Mouse (Mus musculus): ENCODE measurements at regions not wholly inside any gene's neighbourhood (a gene's known extent, or its start where the extent isn't known, plus 50 kb on each side); places are given as distances from the start of the nearest gene placed in this dataset.

GRCm38 (mm10) chr10:113161486-113161885, 232.7 kb upstream of the Atxn7l3b start:
- no peak overlapping the region for H3K4me2 ChIP-seq (replicated peaks)
- ATAC-seq: peak; percentile 71
- H3K36me3 ChIP-seq: no peaks in the 10 kb centered on the region
- no peak overlapping the region for H3K9ac ChIP-seq (replicated peaks)
- WGBS: 41% methylated on average over 3 of the region's 3 CpGs
- H3K9me3 ChIP-seq: no peaks in the 10 kb centered on the region
- no peaks in the 10 kb centered on the region for H3K27me3 ChIP-seq
- no peaks in the 10 kb centered on the region for H3K4me1 ChIP-seq (replicated peaks)
- H3K27ac ChIP-seq: no peak overlapping the region
- no peak overlapping the region for H3K4me3 ChIP-seq (replicated peaks)

GRCm38 (mm10) chr10:113160055-113160454, 231.3 kb upstream of the Atxn7l3b start:
- H3K27ac ChIP-seq: no peak overlapping the region
- no peak for ATAC-seq

DNA sequence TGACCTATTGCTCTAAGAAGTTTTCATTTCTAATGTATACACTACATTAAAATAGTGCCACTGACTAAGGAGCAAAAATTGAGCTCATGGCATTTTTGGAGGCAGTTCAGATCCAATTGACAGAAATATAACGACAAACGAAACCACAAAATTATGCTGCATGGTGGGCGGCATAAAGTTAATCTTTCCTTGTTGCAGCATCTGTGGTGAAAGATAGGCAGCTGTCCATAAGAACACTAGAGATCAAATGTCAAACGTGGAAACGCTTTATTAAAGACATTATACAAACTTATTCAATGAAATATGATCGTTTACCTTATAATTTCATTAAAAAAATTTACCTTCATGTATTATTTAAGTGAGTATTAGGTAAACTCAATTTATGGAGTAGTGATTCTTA, 230.2 kb upstream of the Atxn7l3b start:
- 88% methylated on average over 6 of the region's 6 CpGs for WGBS
- no peak overlapping the region for H3K9ac ChIP-seq (replicated peaks)
- no peak overlapping the region for H3K4me2 ChIP-seq (replicated peaks)

More at GRCm38 (mm10) chr10:113160055-113160454, 231.3 kb upstream of the Atxn7l3b start:
- no peak overlapping the region for H3K4me2 ChIP-seq (replicated peaks)
- no peak overlapping the region for H3K4me3 ChIP-seq (replicated peaks)
- no peaks in the 10 kb centered on the region for H3K27me3 ChIP-seq
- H3K9me3 ChIP-seq: no peaks in the 10 kb centered on the region
- H3K9ac ChIP-seq (replicated peaks): no peak overlapping the region
- no peaks in the 10 kb centered on the region for H3K36me3 ChIP-seq
- no peaks in the 10 kb centered on the region for H3K4me1 ChIP-seq (replicated peaks)
- WGBS: 59% methylated on average over 5 of the region's 5 CpGs

GRCm38 (mm10) chr10:113141606-113142005, 212.8 kb upstream of the Atxn7l3b start:
- 77% methylated on average over 2 of the region's 2 CpGs for WGBS
- H3K4me1 ChIP-seq (replicated peaks): no peaks in the 10 kb centered on the region; the same call in 1 of the 2 replicates
- no peak overlapping the region for H3K4me3 ChIP-seq (replicated peaks)
- no peak for ATAC-seq
- no peaks in the 10 kb centered on the region for H3K36me3 ChIP-seq
- no peak overlapping the region for H3K9ac ChIP-seq (replicated peaks)
- H3K4me2 ChIP-seq (replicated peaks): no peak overlapping the region
- H3K27me3 ChIP-seq: no peaks in the 10 kb centered on the region
- 0 out of 2 replicates have a peak, but pooled peaks cover 5% of the 10 kb centered on the region for H3K9me3 ChIP-seq
- H3K27ac ChIP-seq: no peak overlapping the region

More for the DNA sequence above, 230.2 kb upstream of the Atxn7l3b start:
- ATAC-seq: no peak
- Histone ChIP-seq H3K36me3 (no peaks in the 10 kb centered on the region), H3K27ac (no peak overlapping the region), H3K4me3 (replicated peaks) (no peak overlapping the region), H3K27me3 (no peaks in the 10 kb centered on the region), H3K9me3 (no peaks in the 10 kb centered on the region), H3K4me1 (replicated peaks) (no peaks in the 10 kb centered on the region)

DNA sequence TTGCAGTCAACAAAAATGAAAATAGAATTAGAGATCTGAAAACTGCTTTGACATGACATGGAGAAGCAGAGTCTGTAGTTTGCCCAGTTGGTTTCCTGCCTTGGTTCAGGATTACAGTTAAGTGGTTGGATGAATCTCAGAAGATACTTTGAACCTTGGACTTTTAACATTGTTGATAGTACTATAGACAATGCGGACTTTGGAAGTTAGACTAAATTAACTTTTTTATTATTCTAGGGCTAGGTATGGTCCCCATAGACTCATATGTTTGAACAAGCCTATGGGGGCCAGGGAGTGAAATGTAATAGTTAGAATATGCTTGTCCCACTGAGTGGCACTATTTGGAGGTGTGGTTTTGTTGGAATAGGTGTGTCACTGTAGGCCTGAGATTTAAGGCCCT, 186.2 kb upstream of the Atxn7l3b start:
- H3K27ac ChIP-seq: no peak overlapping the region
- H3K36me3 ChIP-seq: no peaks in the 10 kb centered on the region
- no peaks in the 10 kb centered on the region for H3K4me1 ChIP-seq (replicated peaks)
- H3K4me3 ChIP-seq (replicated peaks): no peak overlapping the region
- H3K9ac ChIP-seq (replicated peaks): no peak overlapping the region
- no peaks in the 10 kb centered on the region for H3K9me3 ChIP-seq
- no peaks in the 10 kb centered on the region for H3K27me3 ChIP-seq
- H3K4me2 ChIP-seq (replicated peaks): no peak overlapping the region
- WGBS: 94% methylated on average over 1 of the region's 1 CpGs
- ATAC-seq: no peak

DNA sequence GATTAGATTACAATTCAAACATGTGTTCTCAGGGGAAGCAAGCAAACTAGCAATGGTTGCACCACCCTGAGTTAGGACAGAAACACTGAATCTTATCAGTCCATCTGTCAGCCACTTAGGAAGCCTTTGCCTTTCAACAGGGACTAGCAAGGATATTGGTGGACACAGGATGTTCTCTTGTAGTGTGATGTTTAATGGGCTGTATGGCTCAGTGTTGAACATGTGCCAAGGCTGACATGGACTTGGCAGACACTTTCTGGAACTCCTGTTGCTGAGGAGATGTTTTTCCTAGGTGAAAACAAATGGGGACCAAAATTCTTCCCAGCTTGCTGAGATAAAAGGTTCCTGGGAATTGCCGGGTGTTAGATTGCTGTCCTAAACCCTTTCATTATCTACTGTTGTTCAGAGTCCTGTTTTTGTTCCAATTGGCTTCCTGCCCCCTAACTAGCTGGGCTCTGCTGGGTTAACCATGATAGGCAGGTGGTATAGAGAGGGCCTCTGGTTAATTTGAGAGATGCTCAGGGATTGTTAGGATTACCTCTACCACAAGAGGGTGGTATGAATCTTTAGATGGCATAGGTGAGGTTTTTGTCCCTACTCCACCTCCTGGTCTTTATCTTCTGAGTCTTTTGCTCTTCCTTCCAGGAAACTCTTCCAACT, 177.1 kb upstream of the Atxn7l3b start:
- no peaks in the 10 kb centered on the region for H3K4me1 ChIP-seq (replicated peaks)
- no peaks in the 10 kb centered on the region for H3K36me3 ChIP-seq
- no peak overlapping the region for H3K27ac ChIP-seq
- 0 out of 2 replicates have a peak, but pooled peaks have one; percentile 20 for ATAC-seq
- no peaks in the 10 kb centered on the region for H3K27me3 ChIP-seq
- H3K4me2 ChIP-seq (replicated peaks): no peak overlapping the region
- no peaks in the 10 kb centered on the region for H3K9me3 ChIP-seq
- 50% methylated on average over 1 of the region's 1 CpGs for WGBS
- no peak overlapping the region for H3K9ac ChIP-seq (replicated peaks)
- no peak overlapping the region for H3K4me3 ChIP-seq (replicated peaks)

DNA sequence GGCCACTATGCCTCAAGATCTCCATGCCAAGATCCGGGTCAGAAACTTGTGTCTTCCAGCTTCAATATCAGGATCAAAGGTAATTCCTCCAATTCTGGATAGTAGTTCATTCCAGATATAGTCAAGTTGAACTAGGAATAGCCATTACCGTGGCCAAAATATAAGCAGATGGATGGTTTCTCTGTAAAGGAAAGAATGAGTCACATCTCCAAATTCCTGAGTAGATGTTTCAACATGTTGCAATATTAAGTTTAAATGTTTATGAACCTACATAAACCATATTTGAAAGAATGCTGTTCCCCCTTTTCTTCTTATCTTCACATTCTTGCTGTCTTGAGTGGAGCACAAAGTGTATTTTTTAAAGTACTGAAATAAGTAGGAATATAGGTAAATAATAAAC, 176.5 kb upstream of the Atxn7l3b start:
- no peaks in the 10 kb centered on the region for H3K36me3 ChIP-seq
- 87% methylated on average over 2 of the region's 2 CpGs for WGBS
- H3K4me1 ChIP-seq (replicated peaks): no peaks in the 10 kb centered on the region
- no peak overlapping the region for H3K9ac ChIP-seq (replicated peaks)
- H3K27ac ChIP-seq: no peak overlapping the region
- H3K9me3 ChIP-seq: no peaks in the 10 kb centered on the region
- ATAC-seq: no peak
- no peaks in the 10 kb centered on the region for H3K27me3 ChIP-seq
- H3K4me2 ChIP-seq (replicated peaks): no peak overlapping the region
- H3K4me3 ChIP-seq (replicated peaks): no peak overlapping the region

All from midbrain, embryonic 13.5 days (tissue).